ENCODE assay signal across 21 mouse cellular contexts in genomic region chr4:45745746-45746145, GRCm38 (mm10). TPM values are rescaled to one million over a fixed set of nuclear protein-coding genes. Genes with fewer than 3 reads are reported as not detected.
DNase-seq lines count a peak whose midpoint lies in the region; ATAC-seq and TF ChIP-seq lines count a peak whose summit lies in the region.
"Had no signal": no experiment of that assay in that cellular context is flagged by ENCODE, and none has a peak within 500 bp of the region (broad histone marks: within the 10 kb centered on the region; RNA-seq: fewer than 3 reads in every experiment).

No protein-coding gene starts in this region.

- DNase-seq in heart, embryonic 10.5 days (ENCODE audit: low spot score), result no peak
- peak; percentile 20 to 42 (median 40) for DNase-seq in liver, embryonic 14.5 days (ENCODE audit: low read depth in 3 of 3, low spot score in 3 of 3)
- DNase-seq in retina, postnatal 1 day, result no peak
- DNase-seq: adrenal gland, adult 8-10 months; cerebellum, adult 9-10 months; gastrocnemius, postnatal 36 days; heart, postnatal 36 days; kidney, postnatal 25 days; spleen, adult 18-20 months; thymus, postnatal 25 days had no signal

- no peak for ATAC-seq in heart, embryonic 12.5 days (ENCODE audit: insufficient number of reproducible peaks, low FRiP score)
- peak; percentile 85 for ATAC-seq in liver, embryonic 14.5 days (ENCODE audit: insufficient read depth)
- ATAC-seq in stomach, embryonic 16.5 days (ENCODE audit: insufficient read depth, low FRiP score), result peak; percentile 39; the same call in 1 of the 2 replicates
- ATAC-seq in forebrain, embryonic 15.5 days (replicated peaks), result no peak
- ATAC-seq in kidney, embryonic 14.5 days (ENCODE audit: low FRiP score, low TSS enrichment), result no peak
- ATAC-seq: lung, postnatal 0 days had no signal

- peak; percentile 80 for TF ChIP-seq EP300 in liver, embryonic 14.5 days (IDR thresholded peaks at IDR 0.05; ENCODE audit: low read depth)

- no peaks in the 10 kb centered on the region for H3K36me3 ChIP-seq in heart, embryonic 10.5 days
- no peaks in the 10 kb centered on the region for H3K36me3 ChIP-seq in heart, embryonic 12.5 days
- H3K36me3 ChIP-seq in erythroblast, embryonic 14.5 days (ENCODE audit: control insufficient read depth), result no peaks in the 10 kb centered on the region
- H3K36me3 ChIP-seq in liver, embryonic 14.5 days (replicated peaks; ENCODE audit: control insufficient read depth, insufficient read depth, low read depth), result no peaks in the 10 kb centered on the region
- H3K36me3 ChIP-seq in stomach, embryonic 16.5 days (ENCODE audit: control insufficient read depth, insufficient read depth, low read length), result no peaks in the 10 kb centered on the region
- H3K36me3 ChIP-seq in forebrain, embryonic 15.5 days, result no peaks in the 10 kb centered on the region
- H3K36me3 ChIP-seq in kidney, embryonic 14.5 days (ENCODE audit: control insufficient read depth, insufficient read depth, low read length), result no peaks in the 10 kb centered on the region
- H3K36me3 ChIP-seq: forebrain, embryonic 12.5 days; limb, embryonic 13.5 days had no signal

- H3K4me3 ChIP-seq in heart, embryonic 10.5 days, result no peak overlapping the region
- H3K4me3 ChIP-seq in heart, embryonic 12.5 days, result no peak overlapping the region
- H3K4me3 ChIP-seq in erythroblast, embryonic 14.5 days (replicated peaks), result peak overlapping the region; percentile 1
- no peak overlapping the region for H3K4me3 ChIP-seq in liver, embryonic 14.5 days (ENCODE audit: insufficient read depth in 1 of 2, low read depth in 2 of 2, low read length in 2 of 2)
- H3K4me3 ChIP-seq in stomach, embryonic 16.5 days (replicated peaks; ENCODE audit: low read length), result no peak overlapping the region
- no peak overlapping the region for H3K4me3 ChIP-seq in forebrain, embryonic 15.5 days
- H3K4me3 ChIP-seq in kidney, embryonic 14.5 days (ENCODE audit: low read length), result no peak overlapping the region
- H3K4me3 ChIP-seq: forebrain, embryonic 12.5 days; left cerebral cortex, adult 2 months; limb, embryonic 13.5 days had no signal

- no peak overlapping the region for H3K9ac ChIP-seq in heart, embryonic 12.5 days
- peak overlapping the region; percentile 18; the same call in 1 of the 2 replicates for H3K9ac ChIP-seq in liver, embryonic 14.5 days (replicated peaks)
- no peak overlapping the region; the same call in 1 of the 2 replicates for H3K9ac ChIP-seq in stomach, embryonic 16.5 days (ENCODE audit: low read length)
- no peak overlapping the region for H3K9ac ChIP-seq in forebrain, embryonic 15.5 days (replicated peaks)
- H3K9ac ChIP-seq in kidney, embryonic 14.5 days (ENCODE audit: low read depth, low read length), result no peak overlapping the region
- H3K9ac ChIP-seq: forebrain, embryonic 12.5 days; limb, embryonic 13.5 days had no signal

- H3K27ac ChIP-seq in heart, embryonic 10.5 days, result peak overlapping the region; percentile 25; the same call in 1 of the 2 replicates
- no peak overlapping the region for H3K27ac ChIP-seq in heart, embryonic 12.5 days (ENCODE audit: poor library complexity, severe bottlenecking)
- peak overlapping the region; percentile 63 for H3K27ac ChIP-seq in liver, embryonic 14.5 days
- H3K27ac ChIP-seq in stomach, embryonic 16.5 days (ENCODE audit: low read length), result peak overlapping the region; percentile 17; the same call in 1 of the 2 replicates
- H3K27ac ChIP-seq in forebrain, embryonic 15.5 days (replicated peaks), result no peak overlapping the region
- H3K27ac ChIP-seq in kidney, embryonic 14.5 days (ENCODE audit: low read depth, low read length), result no peak overlapping the region
- H3K27ac ChIP-seq: forebrain, embryonic 12.5 days; left cerebral cortex, adult 2 months; limb, embryonic 13.5 days had no signal

- no peak for TF ChIP-seq CTCF in liver, embryonic 14.5 days (IDR thresholded peaks at IDR 0.05; ENCODE audit: low read depth)

- peaks cover 23% of the 10 kb centered on the region for H3K4me1 ChIP-seq in heart, embryonic 10.5 days
- H3K4me1 ChIP-seq in heart, embryonic 12.5 days (replicated peaks), result no peaks in the 10 kb centered on the region
- H3K4me1 ChIP-seq in erythroblast, embryonic 14.5 days (ENCODE audit: control insufficient read depth), result peaks cover 27% of the 10 kb centered on the region
- H3K4me1 ChIP-seq in liver, embryonic 14.5 days (replicated peaks; ENCODE audit: control insufficient read depth in 2 of 2, insufficient read depth in 2 of 2, low read length in 1 of 2), result peaks cover 3 to 17% of the 10 kb centered on the region in 2 experiments
- H3K4me1 ChIP-seq in stomach, embryonic 16.5 days (ENCODE audit: control insufficient read depth, insufficient read depth, low read length), result no peaks in the 10 kb centered on the region
- H3K4me1 ChIP-seq in forebrain, embryonic 15.5 days, result peaks cover 11% of the 10 kb centered on the region
- 0 out of 2 replicates have a peak, but pooled peaks cover 2% of the 10 kb centered on the region for H3K4me1 ChIP-seq in kidney, embryonic 14.5 days (ENCODE audit: control insufficient read depth, insufficient read depth, low read length)
- H3K4me1 ChIP-seq: megakaryocyte, embryonic 14.5 days had no signal

- no peaks in the 10 kb centered on the region for H3K9me3 ChIP-seq in heart, embryonic 10.5 days
- no peaks in the 10 kb centered on the region for H3K9me3 ChIP-seq in heart, embryonic 12.5 days (replicated peaks)
- H3K9me3 ChIP-seq in erythroblast, embryonic 14.5 days (ENCODE audit: control insufficient read depth, low read length), result no peaks in the 10 kb centered on the region
- H3K9me3 ChIP-seq in liver, embryonic 14.5 days (ENCODE audit: control insufficient read depth, low read length), result no peaks in the 10 kb centered on the region
- H3K9me3 ChIP-seq in stomach, embryonic 16.5 days (replicated peaks; ENCODE audit: control insufficient read depth, low read length), result no peaks in the 10 kb centered on the region
- no peaks in the 10 kb centered on the region for H3K9me3 ChIP-seq in forebrain, embryonic 15.5 days
- H3K9me3 ChIP-seq in kidney, embryonic 14.5 days (ENCODE audit: control insufficient read depth, low read length), result no peaks in the 10 kb centered on the region
- H3K9me3 ChIP-seq: forebrain, embryonic 12.5 days; limb, embryonic 13.5 days; megakaryocyte, embryonic 14.5 days had no signal

- 42% methylated on average over 9 of the region's 9 CpGs for WGBS in heart, embryonic 10.5 days
- 40% methylated on average over 9 of the region's 9 CpGs for WGBS in heart, embryonic 12.5 days
- 27% methylated on average over 9 of the region's 9 CpGs for WGBS in liver, embryonic 14.5 days (ENCODE audit: insufficient replicate concordance)
- 49% methylated on average over 9 of the region's 9 CpGs for WGBS in stomach, embryonic 16.5 days
- 69% methylated on average over 9 of the region's 9 CpGs for WGBS in forebrain, embryonic 15.5 days
- WGBS in kidney, embryonic 14.5 days, result 29% methylated on average over 9 of the region's 9 CpGs

- no peak overlapping the region for H3K4me2 ChIP-seq in heart, embryonic 12.5 days
- H3K4me2 ChIP-seq in liver, embryonic 14.5 days (ENCODE audit: low read depth), result peak overlapping the region; percentile 42
- H3K4me2 ChIP-seq in stomach, embryonic 16.5 days (ENCODE audit: low read depth, low read length), result no peak overlapping the region
- H3K4me2 ChIP-seq in forebrain, embryonic 15.5 days (replicated peaks), result no peak overlapping the region
- H3K4me2 ChIP-seq in kidney, embryonic 14.5 days (replicated peaks; ENCODE audit: low read depth, low read length), result no peak overlapping the region
- H3K4me2 ChIP-seq: forebrain, embryonic 12.5 days; heart, embryonic 11.5 days; limb, embryonic 13.5 days had no signal

- H3K27me3 ChIP-seq in heart, embryonic 10.5 days (ENCODE audit: insufficient read depth, poor library complexity, severe bottlenecking), result peaks cover 23% of the 10 kb centered on the region
- H3K27me3 ChIP-seq in heart, embryonic 12.5 days (replicated peaks), result peaks cover 5% of the 10 kb centered on the region
- H3K27me3 ChIP-seq in erythroblast, embryonic 14.5 days (ENCODE audit: control insufficient read depth), result peaks cover 11% of the 10 kb centered on the region
- H3K27me3 ChIP-seq in liver, embryonic 14.5 days (ENCODE audit: control insufficient read depth, insufficient read depth, low read length), result no peaks in the 10 kb centered on the region
- no peaks in the 10 kb centered on the region for H3K27me3 ChIP-seq in stomach, embryonic 16.5 days (ENCODE audit: control insufficient read depth, insufficient read depth, low read length)
- H3K27me3 ChIP-seq in forebrain, embryonic 15.5 days, result no peaks in the 10 kb centered on the region
- no peaks in the 10 kb centered on the region for H3K27me3 ChIP-seq in kidney, embryonic 14.5 days (ENCODE audit: control insufficient read depth, insufficient read depth, low read length)

RNA-seq across cellular contexts. Expression of gene Aldh1b1, which starts 53.1 kb away (rescaled TPM):
- polyA plus RNA-seq in heart, embryonic 10.5 days (2016; fragmentation: Nextera tagmentation; extraction: Ambion mirVana), result 46.1 and 80.9 TPM in 2 replicates
- 104 and 107 TPM in 2 replicates for polyA plus RNA-seq in heart, embryonic 12.5 days (2016; fragmentation: Nextera tagmentation; extraction: Ambion mirVana)
- polyA plus RNA-seq in erythroblast, embryonic 14.5 days (2012), result 0.10 and 0.14 TPM in 2 replicates
- 26.8 and 30.5 TPM in 2 replicates for polyA plus RNA-seq in liver, embryonic 14.5 days (2012; rRNA removed)
- polyA plus RNA-seq in liver, embryonic 14.5 days (2014; fragmentation: Nextera tagmentation; extraction: Ambion mirVana), result 23.4 and 28.3 TPM in 2 replicates
- polyA plus RNA-seq in stomach, embryonic 16.5 days (2015; fragmentation: Nextera tagmentation; extraction: Ambion mirVana), result 77.6 and 95.3 TPM in 2 replicates
- polyA plus RNA-seq in forebrain, embryonic 15.5 days (2015; fragmentation: Nextera tagmentation; extraction: Ambion mirVana), result 25.7 and 27.4 TPM in 2 replicates
- polyA plus RNA-seq in kidney, embryonic 14.5 days (2014; fragmentation: Nextera tagmentation; extraction: Ambion mirVana), result 2.0 and 2.2 TPM in 2 replicates

Comparison
In these comparisons a context has a peak if more than half of its experiments do, and no peak if none do; other contexts are left out.
1. H3K27ac ChIP-seq: peak in heart, embryonic 10.5 days (single experiment), liver, embryonic 14.5 days (single experiment) and stomach, embryonic 16.5 days (single experiment); none in heart, embryonic 12.5 days (single experiment), forebrain, embryonic 15.5 days (single experiment) and kidney, embryonic 14.5 days (single experiment).
2. DNase-seq: peak in liver, embryonic 14.5 days (3 of 3); none in heart, embryonic 10.5 days (single experiment) and retina, postnatal 1 day (single experiment).
3. ATAC-seq: peak in liver, embryonic 14.5 days (single experiment) and stomach, embryonic 16.5 days (single experiment); none in heart, embryonic 12.5 days (single experiment), forebrain, embryonic 15.5 days (single experiment) and kidney, embryonic 14.5 days (single experiment).